Mouse (Mus musculus) CD4-positive helper T cell, adult 2 months (primary cell): ENCODE data around the gene Saal1.
"Not testable (repeated sequence)": the region's sequence is repeated elsewhere in the genome, so short reads cannot be mapped to it uniquely, and the experiment has no call there.

Source experiments
- DNase-seq: peaks from one replicate; pipeline ENCODE4 v3.0.0-alpha.2; 2012; ENCODE audit warnings: low read depth, missing footprints, low spot score

Saal1 gene

GRCm38 (mm10) chr7:46696754-46697153, 13.7 kb downstream of the Saal1 start:
- DNase-seq = no peak

DNA sequence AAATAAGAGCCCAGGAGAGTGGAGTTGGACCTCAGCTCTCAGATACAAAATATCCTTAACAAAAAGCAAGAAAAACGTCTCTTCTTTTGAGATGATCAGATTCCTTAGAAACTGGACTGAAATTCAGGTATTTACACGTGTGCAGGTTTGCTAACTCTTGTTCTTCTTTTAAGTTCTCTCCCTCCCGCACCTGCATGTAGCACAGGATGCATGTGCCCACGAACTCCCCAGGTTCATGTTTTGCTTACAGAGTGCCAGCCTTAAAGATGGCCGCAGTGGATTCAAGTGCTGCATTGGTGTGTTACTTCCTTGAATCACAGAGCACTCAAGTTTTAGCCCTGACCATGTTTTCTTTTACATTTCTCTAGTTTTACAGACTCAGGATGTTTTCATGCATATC, 23.7 kb downstream of the Saal1 start:
- DNase-seq = no peak

DNA sequence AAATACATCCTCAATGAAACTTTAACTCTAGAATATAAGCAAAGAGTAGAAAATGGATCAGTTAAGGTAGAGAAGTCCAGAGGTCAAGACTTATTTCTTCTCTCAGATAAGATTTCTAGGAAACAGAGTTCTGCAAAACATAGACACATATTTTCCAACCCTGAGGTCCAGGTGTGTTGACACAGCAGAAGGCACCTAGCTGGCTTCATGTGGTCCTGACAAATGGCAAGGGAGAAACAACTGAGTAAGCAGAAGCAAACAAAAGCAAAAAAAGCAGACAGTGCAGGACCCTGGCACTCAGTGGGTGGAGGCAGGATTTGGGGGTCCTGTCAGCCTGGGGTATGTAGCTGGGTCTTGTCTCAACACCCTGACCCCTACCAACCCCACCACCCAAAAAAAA, 29.7 kb downstream of the Saal1 start:
- DNase-seq = no peak

DNA sequence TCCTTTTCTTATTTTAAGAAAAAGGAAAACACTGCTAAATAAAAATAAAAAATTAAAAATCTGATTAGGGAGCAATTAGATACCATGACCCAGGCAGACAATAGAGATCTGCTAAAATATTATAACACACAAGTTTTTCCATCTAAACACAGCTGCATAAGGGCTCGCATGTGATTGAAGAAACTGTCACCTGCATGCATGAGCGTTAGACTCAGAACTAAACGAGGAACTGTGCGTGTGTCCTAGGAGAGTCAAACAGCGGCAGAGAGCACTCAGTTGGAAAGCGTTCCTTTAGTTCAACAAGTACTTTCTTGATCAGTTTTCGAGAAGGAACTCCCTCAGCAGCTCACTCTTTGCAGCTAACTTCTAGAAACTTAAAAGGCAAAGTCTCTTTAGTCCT, 31.4 kb downstream of the Saal1 start:
- DNase-seq = not testable (repeated sequence)

DNA sequence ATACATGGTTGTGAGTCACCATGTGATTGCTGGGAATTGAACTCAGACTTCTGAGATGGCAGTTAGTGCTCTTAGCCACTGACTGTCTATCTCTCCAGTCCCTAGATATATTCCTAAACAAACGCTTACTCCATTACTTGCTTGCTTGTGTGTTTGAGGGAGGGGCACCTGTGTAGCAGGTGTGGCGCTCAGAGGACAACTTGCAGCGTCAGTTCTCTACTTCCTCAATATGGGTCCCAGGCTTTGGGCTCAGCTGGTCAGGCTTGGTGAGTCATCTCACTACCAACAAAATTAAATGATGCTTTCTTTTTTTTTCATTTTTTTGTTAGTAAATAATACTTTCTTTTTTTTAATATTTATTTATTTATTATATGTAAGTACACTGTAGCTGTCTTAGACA, 32.1 kb downstream of the Saal1 start:
- no peak for DNase-seq

DNA sequence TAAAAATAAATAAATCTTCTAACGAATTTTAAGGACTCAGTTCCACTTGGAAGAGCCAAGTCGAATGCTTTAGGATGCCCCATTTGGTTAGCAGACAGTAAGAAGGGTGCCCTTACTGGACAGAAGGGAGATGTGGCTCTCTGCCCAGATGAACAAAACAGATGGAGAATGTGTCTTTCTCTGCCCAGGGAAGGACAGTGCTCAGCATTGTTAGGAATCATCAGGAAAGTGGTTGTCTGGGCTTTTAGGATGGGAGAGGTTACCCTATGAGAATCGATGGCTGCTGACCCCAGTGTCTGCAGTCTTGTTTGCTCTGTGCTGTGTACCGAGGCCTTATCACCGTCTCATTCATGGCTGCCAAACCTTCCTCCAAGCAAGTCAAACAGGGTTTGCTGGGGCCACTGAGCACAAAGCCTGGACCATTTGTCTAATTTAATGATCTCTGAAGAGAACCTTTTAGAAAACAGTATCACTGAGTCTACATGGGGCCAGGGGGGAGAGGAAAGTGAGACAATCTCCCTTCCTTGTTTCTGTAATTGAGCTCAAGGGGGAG, 33.6 kb downstream of the Saal1 start:
- no peak for DNase-seq

GRCm38 (mm10) chr7:46675886-46676285, 34.6 kb downstream of the Saal1 start:
- DNase-seq = no peak

DNA sequence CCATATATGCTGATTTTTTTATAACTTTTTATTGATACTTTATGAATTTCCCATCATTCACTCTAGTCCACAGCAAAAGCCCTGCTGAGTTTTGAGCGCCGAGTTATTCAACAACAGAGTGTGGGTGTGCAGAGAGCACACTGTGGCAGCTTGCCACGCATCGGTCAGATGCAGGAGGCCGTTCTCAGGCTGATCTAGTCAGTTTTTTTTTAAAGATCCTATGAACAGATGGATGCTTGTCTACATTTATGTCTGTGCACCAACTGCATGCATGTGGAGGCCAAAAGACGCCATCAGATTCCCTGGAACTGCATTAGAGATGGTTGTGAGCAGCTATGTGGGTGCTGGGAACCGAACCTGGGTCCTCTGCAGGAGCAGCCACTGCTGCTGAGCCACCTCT, 35.4 kb downstream of the Saal1 start:
- DNase-seq = no peak

- DNase-seq = no peak
Measured at GRCm38 (mm10) chr7:46672160-46672672, 38.3 kb downstream of the Saal1 start, which contains the start of gene Tph1. Gene Tph1 (minus strand): TSS chr7:46672537.

DNA sequence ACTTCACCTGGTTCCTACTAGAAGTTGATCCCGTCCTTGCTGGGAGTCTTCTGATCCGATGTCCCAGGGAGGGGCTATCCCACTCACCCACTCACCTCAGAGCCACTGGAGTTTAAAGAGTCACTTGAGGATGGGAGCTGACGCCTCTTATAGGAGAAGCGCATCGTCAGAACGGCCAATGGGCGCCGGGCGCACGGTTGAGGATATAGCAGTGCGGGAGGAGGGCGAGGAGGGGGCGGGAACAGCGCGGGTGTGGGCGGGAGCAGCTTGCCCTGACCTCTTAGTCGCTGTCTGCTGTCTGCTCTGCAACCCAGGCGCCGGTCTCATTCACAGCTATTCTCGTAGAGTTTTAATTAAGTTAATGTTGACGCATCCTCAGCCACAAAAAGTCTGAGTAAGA, 43.2 kb downstream of the Saal1 start:
- DNase-seq = peak; percentile 7

- no peak for DNase-seq
Measured at GRCm38 (mm10) chr7:46665236-46665635, 45.2 kb downstream of the Saal1 start.

GRCm38 (mm10) chr7:46661591-46662090, 48.8 kb downstream of the Saal1 start:
- DNase-seq = no peak

- DNase-seq = no peak
Measured at GRCm38 (mm10) chr7:46652279-46652678, 58.2 kb downstream of the Saal1 start.

DNA sequence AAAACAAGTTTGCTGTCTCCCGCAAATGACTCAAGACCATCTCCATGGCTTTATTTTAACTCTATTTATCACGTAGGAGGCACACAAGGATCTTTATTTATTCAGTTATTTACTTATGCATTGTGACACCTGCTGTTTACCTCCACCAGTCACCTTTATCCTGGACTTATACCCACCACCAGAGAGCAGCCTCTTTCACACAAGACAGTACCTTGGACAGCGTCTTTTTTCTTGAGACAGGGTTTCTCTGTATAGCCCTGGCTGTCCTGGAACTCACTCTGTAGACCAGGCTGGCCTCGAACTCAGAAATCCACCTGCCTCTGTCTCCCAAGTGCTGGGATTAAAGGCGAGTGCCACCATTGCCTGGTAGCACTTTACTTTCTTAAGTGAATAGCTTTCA, 60.2 kb downstream of the Saal1 start:
- not testable (repeated sequence) for DNase-seq

- no peak for DNase-seq
Measured at GRCm38 (mm10) chr7:46648431-46649140, 61.9 kb downstream of the Saal1 start.

DNA sequence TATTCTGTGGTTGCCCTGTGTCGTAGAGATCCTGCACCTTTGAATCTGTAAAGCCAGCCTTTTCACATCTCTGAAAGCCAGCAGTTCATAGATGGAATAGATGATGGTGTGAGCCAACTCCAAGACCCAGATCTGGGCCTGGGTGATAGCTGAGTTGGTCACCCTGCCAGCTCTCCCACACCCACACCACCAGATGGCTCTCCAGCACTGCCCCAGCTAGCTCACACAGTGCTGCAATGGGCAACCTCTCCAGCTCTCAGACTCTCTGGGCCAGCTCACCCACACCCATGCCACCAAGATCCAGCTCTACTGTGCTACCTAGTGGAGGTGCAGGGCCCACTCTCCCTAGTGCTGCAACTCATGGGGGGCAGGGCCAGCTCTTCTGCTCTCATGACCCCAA, 67.3 kb downstream of the Saal1 start:
- DNase-seq = no peak

GRCm38 (mm10) chr7:46640062-46640461, 70.4 kb downstream of the Saal1 start:
- DNase-seq = no peak

- DNase-seq = peak; percentile 89
Measured at GRCm38 (mm10) chr7:46639692-46640031, 70.8 kb downstream of the Saal1 start, which contains the start of gene Sergef. Gene Sergef (minus strand): TSS chr7:46639807.

GRCm38 (mm10) chr7:46638889-46639691, 71.4 kb downstream of the Saal1 start:
- DNase-seq = peak; percentile 8
